Mouse (Mus musculus) cerebellum, adult 2 months (tissue): ENCODE measurements at regions not wholly inside any gene's neighbourhood (a gene's known extent, or its start where the extent isn't known, plus 50 kb on each side); places are given as distances from the start of the nearest gene placed in this dataset.

Experiments used
- CTCF ChIP-seq: fragments of 200-500 bp; IDR thresholded peaks from 2 replicates; pipeline ENCODE4 v1.5.1; 2011; ENCODE audit warnings: low read depth, mild to moderate bottlenecking, control low read depth, low read length, moderate library complexity, borderline replicate concordance; ENCODE audit not compliant: insufficient read depth
- POLR2A ChIP-seq: fragments of 200-500 bp; IDR thresholded peaks from 2 replicates; pipeline ENCODE4 v1.6.1; 2011; ENCODE audit warnings: low read length, control low read depth, borderline replicate concordance; ENCODE audit not compliant: insufficient read depth

GRCm38 (mm10) chr15:87940837-87941236, 396.7 kb downstream of the Fam19a5 start:
- peak; percentile 68 for TF ChIP-seq CTCF
- no peak for TF ChIP-seq POLR2A
